Mouse (Mus musculus): Measurements from ENCODE around the gene Gm49380. TPM values are rescaled to one million over a fixed set of nuclear protein-coding genes. Genes with fewer than 3 reads are reported as not detected.
A peak's percentile ranks its signal among the peaks of the same experiment; 100 is the strongest.

Gm49380 gene
- under 1 TPM in 1 of 2 experiments, not detected in 1; 0.14 TPM for total RNA-seq (2021)

GRCm38 (mm10) chr9:44113105-44113789 is at the start of gene Gm49380, which contains the start of gene Rnf26:
Gm49380 (minus strand) TSS chr9:44113500.
Rnf26 (minus strand) TSS chr9:44113517.
- intact Hi-C loops (cut with DNase I) = no loop called here
- DNase-seq = peak; percentile 93 to 94

GRCm38 (mm10) chr9:44159886-44160285 is 46.6 kb upstream of the Gm49380 start:
- no peak for DNase-seq
- intact Hi-C loops (cut with DNase I) = no loop called here

- DNase-seq = no peak
- intact Hi-C loops (cut with DNase I) = loop anchor here (1.0 kb wide), 1 partner anchor 21 kb away; no protein-coding TSS in a partner anchor
These were observed 34.0 kb upstream of the Gm49380 start for GRCm38 (mm10) chr9:44147290-44147689.

- DNase-seq = no peak
- intact Hi-C loops (cut with DNase I) = no loop called here
These were observed 31.4 kb upstream of the Gm49380 start for GRCm38 (mm10) chr9:44144718-44145060.

- DNase-seq = no peak
- intact Hi-C loops (cut with DNase I) = no loop called here
These were observed 30.9 kb upstream of the Gm49380 start for GRCm38 (mm10) chr9:44144023-44144717.

GRCm38 (mm10) chr9:44143421-44143820 is 30.1 kb upstream of the Gm49380 start:
- DNase-seq = no peak
- intact Hi-C loops (cut with DNase I) = no loop called here

GRCm38 (mm10) chr9:44141951-44142350 is 28.7 kb upstream of the Gm49380 start:
- DNase-seq = no peak
- intact Hi-C loops (cut with DNase I) = no loop called here

GRCm38 (mm10) chr9:44137846-44138245 is 24.5 kb upstream of the Gm49380 start:
- no peak for DNase-seq
- intact Hi-C loops (cut with DNase I) = no loop called here

GRCm38 (mm10) chr9:44135731-44136411 is 22.6 kb upstream of the Gm49380 start:
- intact Hi-C loops (cut with DNase I) = no loop called here
- no peak for DNase-seq

- intact Hi-C loops (cut with DNase I) = no loop called here
- peak; percentile 64 to 65 for DNase-seq
These were observed 21.8 kb upstream of the Gm49380 start for GRCm38 (mm10) chr9:44134851-44135730.

GRCm38 (mm10) chr9:44134101-44134850 is 21.0 kb upstream of the Gm49380 start, which contains the start of gene Mcam:
Mcam (plus strand) TSS chr9:44134469.
- peak; percentile 68 to 69 for DNase-seq
- intact Hi-C loops (cut with DNase I) = no loop called here

GRCm38 (mm10) chr9:44133287-44133686 is 20.0 kb upstream of the Gm49380 start:
- intact Hi-C loops (cut with DNase I) = no loop called here
- peak in 1 of 2 experiments; percentile 33 for DNase-seq

- no peak for DNase-seq
- intact Hi-C loops (cut with DNase I) = no loop called here
These were observed 18.9 kb upstream of the Gm49380 start for GRCm38 (mm10) chr9:44132200-44132599.

GRCm38 (mm10) chr9:44131276-44131590 is 17.9 kb upstream of the Gm49380 start:
- intact Hi-C loops (cut with DNase I) = no loop called here
- no peak for DNase-seq

GRCm38 (mm10) chr9:44130581-44131275 is 17.4 kb upstream of the Gm49380 start:
- peak; percentile 52 to 55 for DNase-seq

GRCm38 (mm10) chr9:44130034-44130433 is 16.7 kb upstream of the Gm49380 start:
- intact Hi-C loops (cut with DNase I) = no loop called here
- peak; percentile 80 to 85 for DNase-seq

More at GRCm38 (mm10) chr9:44130581-44131275, 17.4 kb upstream of the Gm49380 start:
- intact Hi-C loops (cut with DNase I) = no loop called here

GRCm38 (mm10) chr9:44129633-44130032 is 16.3 kb upstream of the Gm49380 start:
- no peak for DNase-seq
- intact Hi-C loops (cut with DNase I) = loop anchor here (5.0 kb wide), 1 partner anchor 263 kb away; no protein-coding TSS in a partner anchor

- peak in 1 of 2 experiments; percentile 41 for DNase-seq
- intact Hi-C loops (cut with DNase I) = loop anchor here (5.0 kb wide), 1 partner anchor 265 kb away; no protein-coding TSS in a partner anchor
These were observed 14.1 kb upstream of the Gm49380 start for GRCm38 (mm10) chr9:44127351-44127801.

GRCm38 (mm10) chr9:44126746-44127145 is 13.4 kb upstream of the Gm49380 start:
- DNase-seq = no peak
- intact Hi-C loops (cut with DNase I) = loop anchor here (1.0 to 5.0 kb wide), 3 partner anchors 21 to 266 kb away; no protein-coding TSS in a partner anchor
